Mouse (Mus musculus) C2C12 (cell line): ENCODE measurements around the gene Hoxb5.

Experiments
- CEBPB ChIP-seq: IDR thresholded peaks from one replicate; pipeline ENCODE4 v1.6.1; 2011; ENCODE audit warnings: low read depth, mild to moderate bottlenecking, control low read depth, moderate library complexity
- CTCF ChIP-seq: IDR thresholded peaks from one replicate; pipeline ENCODE4 v1.5.1; 2011; ENCODE audit not compliant: control insufficient read depth, insufficient read depth, insufficient read length
- FOSL1 ChIP-seq: IDR thresholded peaks from one replicate; pipeline ENCODE4 v1.8.0; 2011; ENCODE audit warnings: mild to moderate bottlenecking, low read length; ENCODE audit not compliant: poor library complexity, insufficient read depth, severe bottlenecking
- MAX ChIP-seq: IDR thresholded peaks from one replicate; pipeline ENCODE4 v1.6.1; 2011; ENCODE audit warnings: mild to moderate bottlenecking, control low read depth
- MYOD1 ChIP-seq: IDR thresholded peaks from one replicate; pipeline ENCODE4 v1.6.1; 2011; ENCODE audit warnings: low read depth; ENCODE audit not compliant: control insufficient read depth, insufficient read length
- MYOG ChIP-seq: IDR thresholded peaks from one replicate; pipeline ENCODE4 v1.6.1; 2011; ENCODE audit not compliant: control insufficient read depth, insufficient read length; ENCODE audit errors: extremely low read depth
- USF1 ChIP-seq: IDR thresholded peaks from one replicate; pipeline ENCODE4 v1.6.1; 2011; ENCODE audit warnings: low read depth, mild to moderate bottlenecking, control low read depth, moderate library complexity

DNA sequence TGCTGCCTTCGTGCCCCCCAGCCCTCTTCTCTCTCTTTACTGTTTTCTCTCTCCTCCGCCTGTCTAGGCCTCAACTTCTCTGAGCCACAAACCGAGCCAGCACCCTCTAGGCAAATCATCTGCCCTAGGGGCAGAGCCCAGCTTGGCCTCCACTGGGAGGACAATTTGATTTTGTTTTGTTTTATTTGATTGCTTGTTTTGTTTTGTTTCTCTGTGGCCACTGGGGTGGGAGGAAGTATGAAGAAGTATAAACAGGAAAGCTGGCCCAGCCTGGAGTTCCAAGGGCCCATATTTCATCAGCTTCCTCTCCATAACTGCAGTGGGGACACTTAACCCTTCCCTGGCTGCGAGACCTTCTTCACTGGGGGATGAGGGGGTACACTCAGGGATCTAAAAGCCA lies 6.2 kb downstream of the Hoxb5 start:
- TF ChIP-seq CTCF (no peak), USF1 (no peak), CEBPB (no peak), MYOD1 (no peak), MAX (no peak), MYOG (no peak), FOSL1 (no peak)
